Mouse (Mus musculus) retina, embryonic 14.5 days (tissue): ENCODE data around the gene Slc35b2.

ENCODE experiments used
- DNase-seq: peaks from one replicate; pipeline ENCODE4 v3.0.0-alpha.2; 2015; ENCODE audit warnings: low spot score

Slc35b2 gene

DNA sequence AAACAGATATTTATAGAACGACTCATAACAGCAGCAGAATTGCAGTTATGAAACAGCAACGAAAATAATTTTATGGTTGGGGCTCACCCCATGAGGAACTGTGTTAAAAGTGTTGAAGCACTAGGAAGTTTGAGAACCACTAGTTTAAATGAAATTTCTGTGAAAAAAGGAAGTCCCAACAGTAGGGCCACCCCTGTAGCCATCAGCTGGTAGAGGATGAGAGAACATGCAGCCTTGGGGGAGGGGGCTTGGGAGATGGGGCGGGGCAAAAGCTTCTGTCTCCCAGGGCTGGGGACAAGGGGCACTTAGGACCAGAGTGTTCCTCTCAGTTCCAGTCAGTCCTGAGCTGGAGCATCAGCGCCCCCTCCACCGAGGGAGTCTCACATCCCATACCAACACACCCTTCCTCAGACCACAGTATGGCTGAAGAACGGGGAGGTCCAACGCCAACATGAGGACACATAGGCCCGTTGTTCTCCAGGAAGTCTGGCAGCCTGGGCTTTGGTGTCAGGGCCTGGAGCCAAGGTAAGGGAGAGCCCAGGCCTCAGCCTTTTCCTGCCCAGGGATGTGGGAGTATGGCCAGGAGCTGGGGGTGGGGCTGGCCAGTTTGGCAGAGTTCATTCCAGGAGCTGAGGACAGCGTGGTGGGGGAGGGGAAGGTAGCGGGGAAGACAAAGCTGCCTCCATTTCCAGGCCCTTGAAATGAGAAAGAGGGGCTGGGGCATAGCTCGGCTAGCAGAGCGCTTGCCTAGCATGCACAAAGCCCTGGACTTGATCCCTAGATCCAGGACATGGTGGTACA, 20.6 kb downstream of the Slc35b2 start:
- no peak for DNase-seq

DNA sequence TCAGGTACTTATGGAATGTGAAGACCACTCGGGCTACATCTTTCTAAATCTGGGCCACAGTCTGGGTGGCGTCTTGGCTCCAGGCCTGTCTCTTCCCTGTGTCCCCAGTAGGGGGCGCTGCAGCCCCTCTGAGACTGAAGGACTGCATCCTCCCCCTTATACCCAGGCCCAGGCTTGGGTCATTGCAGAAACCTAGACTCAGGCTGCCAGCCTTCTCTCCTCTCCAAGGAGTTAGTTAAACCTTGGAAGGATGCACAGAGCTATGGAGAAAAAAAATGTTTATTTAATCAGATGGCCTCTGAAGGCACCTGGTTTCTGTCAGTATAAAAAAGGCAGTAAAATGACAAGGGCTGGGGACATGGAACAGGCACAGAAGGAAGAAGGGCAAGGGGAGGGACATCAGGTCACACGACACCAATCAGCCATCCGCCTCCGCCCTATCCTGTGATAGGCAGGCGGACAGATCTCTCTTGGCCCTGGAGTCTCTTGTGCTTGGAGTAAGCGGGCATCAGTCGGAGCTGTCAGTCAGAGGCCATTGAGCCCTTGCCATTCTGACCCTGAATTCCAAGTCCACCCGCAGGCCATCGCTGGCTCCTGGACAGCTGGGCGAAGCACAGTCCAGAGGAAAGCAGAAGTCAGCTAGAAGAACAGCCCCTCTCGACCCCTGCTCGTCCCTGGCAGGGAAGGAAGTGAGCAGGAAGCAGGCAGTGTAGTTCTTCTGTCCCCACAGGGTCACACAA, 21.4 kb downstream of the Slc35b2 start:
- peak; percentile 90 for DNase-seq

DNA sequence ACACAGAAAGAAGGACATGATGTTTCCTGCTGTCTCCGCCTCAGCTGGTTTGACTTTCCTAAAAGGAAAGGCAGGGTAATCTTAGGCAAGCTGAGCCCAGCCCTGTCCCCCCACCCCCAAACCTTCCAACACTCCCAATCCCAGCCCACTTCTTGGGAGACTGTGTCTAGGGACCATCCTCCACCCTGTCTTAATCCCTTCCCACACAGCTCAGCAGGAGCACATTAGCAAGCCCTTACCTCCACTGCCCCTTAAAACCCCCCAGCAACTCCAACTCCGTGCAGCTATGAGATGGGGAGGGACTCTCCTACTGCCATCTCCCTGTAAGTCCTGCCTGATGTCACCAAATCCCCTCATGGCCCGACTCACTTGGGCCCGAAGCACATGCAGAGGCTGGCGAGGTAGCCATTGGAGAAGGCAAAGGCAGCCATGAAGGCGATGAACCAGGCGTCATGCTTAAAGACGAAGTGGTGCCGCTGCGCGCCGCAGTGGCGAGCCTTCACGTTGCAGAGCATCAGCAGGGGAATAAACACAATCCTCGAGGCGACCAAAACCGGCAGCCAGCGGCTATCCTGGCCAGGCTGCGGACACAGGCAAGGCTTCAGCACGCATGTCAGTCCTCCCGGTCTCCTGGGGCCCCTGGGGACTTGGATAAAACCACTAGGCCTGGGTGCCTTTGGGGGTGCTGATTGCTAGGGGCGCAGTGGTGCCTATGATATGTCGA, 22.2 kb downstream of the Slc35b2 start:
- DNase-seq, result no peak

- DNase-seq, result no peak
Measured at GRCm38 (mm10) chr17:45586449-45586837, 22.8 kb downstream of the Slc35b2 start.

- no peak for DNase-seq
Measured at GRCm38 (mm10) chr17:45588370-45588769, 24.7 kb downstream of the Slc35b2 start.

DNA sequence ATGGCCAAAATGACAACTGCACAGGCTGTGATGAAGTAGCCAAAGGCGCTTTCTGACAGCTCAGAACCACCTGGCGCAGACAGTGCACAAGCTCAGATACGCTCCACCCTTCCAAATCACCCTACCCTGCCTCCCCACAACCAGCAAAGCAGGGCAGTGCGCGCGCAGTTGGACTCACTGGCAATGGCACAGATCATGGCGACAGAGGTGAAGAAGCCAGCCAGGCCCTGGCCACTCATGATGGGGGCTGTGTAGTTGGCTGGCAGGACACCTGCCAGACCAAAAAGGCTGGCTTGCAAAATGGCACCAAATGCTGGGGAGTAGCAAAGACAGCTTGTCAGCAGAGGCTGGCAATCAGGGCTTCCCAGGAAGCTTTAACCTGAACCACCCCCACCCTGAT, 25.6 kb downstream of the Slc35b2 start:
- DNase-seq, result no peak

DNA sequence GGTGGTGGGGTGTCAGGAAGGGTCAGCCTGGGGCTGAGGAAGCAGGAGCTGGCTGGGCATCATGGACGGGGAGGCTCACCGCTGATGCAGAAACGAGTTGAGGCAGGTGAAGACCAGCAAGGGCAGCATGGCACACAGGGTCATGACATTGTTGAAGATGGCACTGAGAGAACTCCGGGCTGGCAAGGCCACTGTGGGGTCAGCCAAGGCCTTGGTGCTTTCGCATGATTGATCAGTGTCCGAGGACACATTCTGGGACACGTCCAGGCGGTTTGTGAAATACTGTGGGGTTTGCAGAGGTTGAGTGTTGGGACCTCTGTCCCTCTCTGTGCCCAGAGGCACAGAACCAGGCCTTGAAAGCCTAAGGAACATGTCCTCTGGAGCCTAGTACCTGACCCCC, 26.2 kb downstream of the Slc35b2 start:
- no peak for DNase-seq

DNA sequence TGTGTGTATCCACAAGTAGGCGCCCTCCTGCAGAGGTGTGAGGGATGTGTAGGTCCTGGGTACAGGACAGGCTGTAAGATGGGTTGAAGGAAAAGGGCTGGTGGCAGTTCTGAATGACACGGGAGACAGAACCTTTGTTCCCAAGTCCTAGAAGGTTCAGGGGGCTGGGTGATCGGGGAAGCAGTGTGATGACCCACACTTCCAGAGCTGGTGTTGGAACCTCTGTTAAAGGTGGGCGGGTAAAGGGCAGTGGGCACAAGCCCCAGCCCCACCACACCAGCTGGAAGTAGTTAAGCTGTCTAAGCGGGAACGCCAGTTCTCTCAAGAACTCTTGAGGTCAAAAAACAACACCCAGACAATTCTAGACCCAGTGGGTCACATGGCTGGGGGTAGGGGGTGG, 26.7 kb downstream of the Slc35b2 start:
- DNase-seq, result no peak

- no peak for DNase-seq
Measured at GRCm38 (mm10) chr17:45591701-45592605, 28.3 kb downstream of the Slc35b2 start.

GRCm38 (mm10) chr17:45592606-45593431, 29.1 kb downstream of the Slc35b2 start:
- DNase-seq, result no peak

GRCm38 (mm10) chr17:45593479-45593878, 29.8 kb downstream of the Slc35b2 start:
- no peak for DNase-seq

GRCm38 (mm10) chr17:45594195-45594594, 30.5 kb downstream of the Slc35b2 start:
- no peak for DNase-seq

GRCm38 (mm10) chr17:45594881-45595735, 31.4 kb downstream of the Slc35b2 start:
- DNase-seq, result peak; percentile 73

- DNase-seq, result no peak
Measured at GRCm38 (mm10) chr17:45595736-45596390, 32.2 kb downstream of the Slc35b2 start.

DNA sequence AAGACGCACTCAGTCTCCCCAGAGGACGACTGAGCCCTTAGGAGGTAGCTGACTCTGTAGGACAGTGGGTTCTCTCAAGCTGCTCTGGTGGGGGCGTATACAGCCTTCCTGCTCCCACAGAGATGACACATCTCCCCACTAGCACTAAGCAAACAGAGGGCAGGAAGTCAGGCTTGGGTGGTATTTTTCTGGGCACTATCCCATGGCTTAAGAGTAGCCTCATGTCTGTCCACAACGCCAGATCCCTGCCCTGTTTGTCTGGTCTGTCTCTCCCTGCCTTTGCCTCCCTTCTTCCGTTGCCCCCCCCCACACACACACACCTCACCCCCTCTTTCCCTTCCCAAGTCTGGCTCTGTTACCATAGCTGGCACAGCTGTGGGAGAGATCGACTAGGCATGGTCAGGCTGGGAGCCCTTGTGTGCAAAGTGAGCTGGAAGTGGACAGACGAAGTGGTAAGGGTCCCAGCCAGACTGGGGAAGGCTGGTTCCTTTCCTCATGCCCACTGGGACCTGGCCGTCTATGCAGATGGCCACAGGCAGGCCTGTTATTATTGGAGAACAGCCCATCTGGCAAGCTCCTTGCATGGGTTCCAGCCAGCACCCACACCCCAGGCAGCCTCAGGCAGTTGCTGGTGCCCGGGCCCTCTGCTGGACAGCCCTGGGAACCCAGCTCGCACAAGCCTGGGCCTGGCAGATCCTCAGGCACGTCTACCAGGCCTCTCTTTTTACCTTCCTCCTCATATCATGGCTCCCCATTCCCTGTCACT, 33.1 kb downstream of the Slc35b2 start:
- peak; percentile 65 for DNase-seq

GRCm38 (mm10) chr17:45597787-45598186, 34.1 kb downstream of the Slc35b2 start:
- DNase-seq, result peak; percentile 57

DNA sequence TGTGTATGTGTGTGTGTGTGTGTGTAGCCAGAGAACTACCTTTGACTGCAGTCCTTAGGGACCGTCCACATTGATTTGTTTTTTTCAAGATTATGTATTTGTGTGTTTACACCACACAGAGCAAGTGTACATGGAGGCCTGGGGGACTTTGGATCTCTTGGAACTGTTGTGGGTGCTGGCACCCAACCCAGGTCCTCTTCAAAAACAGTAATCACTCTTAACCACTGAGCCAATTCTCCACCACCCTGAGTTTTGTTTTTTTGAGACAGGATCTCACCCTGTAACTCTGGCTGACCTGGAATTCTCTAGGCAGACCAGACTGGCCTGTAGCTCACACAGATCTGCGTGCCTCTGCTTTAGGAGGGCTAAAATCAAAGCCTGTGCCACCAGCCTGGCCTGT, 34.7 kb downstream of the Slc35b2 start:
- DNase-seq, result no peak

- no peak for DNase-seq
Measured at GRCm38 (mm10) chr17:45598891-45599290, 35.2 kb downstream of the Slc35b2 start.
